Comparison of ENCODE assay signal across 10 mouse cellular contexts in the genomic region with DNA sequence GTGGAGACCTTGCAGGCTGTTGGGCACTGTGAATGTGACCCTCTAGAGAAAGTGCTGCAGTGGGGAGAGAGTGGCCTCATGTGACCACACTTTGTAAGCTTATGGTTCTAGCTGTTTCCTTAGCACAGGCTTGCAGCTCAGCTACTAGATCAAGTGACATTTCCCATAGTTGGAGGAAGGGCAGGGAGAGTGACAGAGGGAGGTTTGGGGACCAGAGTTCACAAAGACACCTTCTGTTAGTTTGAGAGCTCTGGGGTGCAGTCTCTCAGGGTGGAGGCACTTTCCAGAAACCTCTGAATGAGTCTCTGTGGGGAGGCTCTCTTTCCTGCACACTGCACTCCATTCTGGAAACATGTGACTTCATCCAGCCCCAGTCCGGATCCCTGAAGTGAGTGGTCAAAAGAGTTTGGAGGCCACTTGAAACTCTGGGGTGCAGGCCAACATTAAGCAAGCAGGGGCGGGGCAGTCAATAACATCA.
DNase-seq lines count a peak whose midpoint lies in the region; ATAC-seq and TF ChIP-seq lines count a peak whose summit lies in the region.
"Had no signal": no experiment of that assay in that cellular context is flagged by ENCODE, and none has a peak within 500 bp of the region (broad histone marks: within the 10 kb centered on the region; RNA-seq: fewer than 3 reads in every experiment).

No protein-coding gene starts in this region.

- no peak overlapping the region for H3K27ac ChIP-seq in midbrain, embryonic 10.5 days (replicated peaks)

- peaks cover 11% of the 10 kb centered on the region for H3K4me1 ChIP-seq in lung, adult 2 months (ENCODE audit: control insufficient read depth, insufficient read depth, low read length)
- H3K4me1 ChIP-seq in midbrain, embryonic 10.5 days: no peaks in the 10 kb centered on the region

- H3K4me3 ChIP-seq in lung, adult 2 months (replicated peaks; ENCODE audit: extremely low read depth, low read depth, low read length): no peak overlapping the region
- H3K4me3 ChIP-seq in midbrain, embryonic 10.5 days: no peak overlapping the region

- ATAC-seq in frontal cortex, adult (ENCODE audit: low TSS enrichment): no peak
- no peak for ATAC-seq in megakaryocyte, adult 5-6 weeks (ENCODE audit: poor library complexity, severe bottlenecking)
- ATAC-seq: hindbrain, embryonic 16.5 days had no signal

- intact Hi-C loops in gastrocnemius, postnatal 14 days (cut with DNase I; ENCODE audit: low total_unique reads): no loop called here

- TF ChIP-seq POLR2A in lung, adult 2 months (IDR thresholded peaks at IDR 0.05; ENCODE audit: borderline replicate concordance, extremely low read depth, low read depth, low read length): no peak

- no peak for TF ChIP-seq CTCF in lung, adult 2 months (IDR thresholded peaks at IDR 0.05; ENCODE audit: insufficient read depth, low read length)

- no peaks in the 10 kb centered on the region for H3K27me3 ChIP-seq in midbrain, embryonic 10.5 days (ENCODE audit: low read depth, poor library complexity, severe bottlenecking)

- no peaks in the 10 kb centered on the region for H3K9me3 ChIP-seq in midbrain, embryonic 10.5 days (replicated peaks)

- DNase-seq in kidney, adult 11 months: peak; percentile 26
- DNase-seq in kidney, postnatal 14 days: no peak
- DNase-seq in adrenal gland, postnatal 14 days: peak; percentile 39
- DNase-seq in gastrocnemius, postnatal 14 days: peak; percentile 42
- DNase-seq in lung, adult 2 months: peak; percentile 55
- no peak for DNase-seq in midbrain, embryonic 10.5 days (ENCODE audit: low spot score)

- 22% methylated on average over 2 of the region's 2 CpGs for WGBS in lung, adult 2 months
- WGBS in midbrain, embryonic 10.5 days: 72% methylated on average over 2 of the region's 2 CpGs

- peaks cover 25% of the 10 kb centered on the region; the same call in 1 of the 2 replicates for H3K36me3 ChIP-seq in midbrain, embryonic 10.5 days
- H3K36me3 ChIP-seq: G1E had no signal

Comparison
In these comparisons a context has a peak if more than half of its experiments do, and no peak if none do; other contexts are left out.
1. DNase-seq: peak in kidney, adult 11 months (single experiment), adrenal gland, postnatal 14 days (single experiment), gastrocnemius, postnatal 14 days (single experiment) and lung, adult 2 months (single experiment); none in kidney, postnatal 14 days (single experiment) and midbrain, embryonic 10.5 days (single experiment).